Mouse (Mus musculus) lung, embryonic 16.5 days (tissue): ENCODE data around the gene Hoxd8. TPM values are rescaled to one million over a fixed set of nuclear protein-coding genes. Genes with fewer than 3 reads are reported as not detected.

Experiments
- ATAC-seq: fragments of 200-750 bp; cut with Nextera tagmentation; 2 replicates; pipeline ENCODE4 v1.8.0; 2017; ENCODE audit warnings: low read depth, mild to moderate bottlenecking, moderate library complexity
- H3K27ac ChIP-seq: fragments of 300-500 bp; sonication (generic); 2 replicates; pipeline ENCODE4 v1.5.1; 2014; ENCODE audit warnings: mild to moderate bottlenecking, control low read depth, low read length
- H3K27me3 ChIP-seq: fragments of 300-500 bp; sonication (generic); 2 replicates; pipeline ENCODE4 v1.6.1; 2014; ENCODE audit warnings: low read depth, low read length, mixed read lengths; ENCODE audit not compliant: control insufficient read depth, insufficient read depth
- H3K36me3 ChIP-seq: fragments of 300-500 bp; sonication (generic); 2 replicates; pipeline ENCODE4 v1.6.1; 2014; ENCODE audit warnings: low read length; ENCODE audit not compliant: control insufficient read depth, insufficient read depth
- H3K4me1 ChIP-seq: fragments of 300-500 bp; sonication (generic); replicated peaks from 2 replicates; pipeline ENCODE4 v1.6.1; 2014; ENCODE audit warnings: low read length, mixed read lengths; ENCODE audit not compliant: control insufficient read depth, insufficient read depth
- H3K4me2 ChIP-seq: fragments of 300-500 bp; sonication (generic); 2 replicates; pipeline ENCODE4 v1.6.1; 2014; ENCODE audit warnings: low read depth, low read length, control low read depth
- H3K4me3 ChIP-seq: fragments of 300-500 bp; sonication (generic); 2 replicates; pipeline ENCODE4 v1.5.1; 2014; ENCODE audit warnings: mild to moderate bottlenecking, low read length, control low read depth
- H3K9ac ChIP-seq: fragments of 300-500 bp; sonication (generic); 2 replicates; pipeline ENCODE4 v1.6.1; 2014; ENCODE audit warnings: low read length, control low read depth
- H3K9me3 ChIP-seq: fragments of 300-500 bp; sonication (generic); 2 replicates; pipeline ENCODE4 v1.6.1; 2016; ENCODE audit warnings: low read length; ENCODE audit not compliant: control insufficient read depth
- WGBS: fragments of 180-500 bp; shearing (Covaris S2); extraction: QIAGEN DNeasy Blood & Tissue Kit; methylation state at CpG from one replicate; pipeline ENCODE4 v1.1.7; 2014; 5-methylcytosine and 5-hydroxymethylcytosine counted together
- polyA plus RNA-seq: library from polyadenylated mRNA; unstranded; fragments of >200 nt; fragmentation: Nextera tagmentation; extraction: Ambion mirVana; gene quantifications from 2 replicates; pipeline ENCODE4 v1.2.1, GENCODE M21; 2015

The Hoxd8 gene
- polyA plus RNA-seq, 1 experiment from 2014 or later = 0.20 TPM

GRCm38 (mm10) chr2:74703317-74703716 is 1.1 kb upstream of the Hoxd8 start:
- no peak overlapping the region for H3K27ac ChIP-seq
- no peaks in the 10 kb centered on the region for H3K36me3 ChIP-seq
- H3K4me1 ChIP-seq = peaks cover 10% of the 10 kb centered on the region
- H3K9me3 ChIP-seq = no peaks in the 10 kb centered on the region
- WGBS = 9% methylated on average over 10 of the region's 10 CpGs
- H3K9ac ChIP-seq = no peak overlapping the region
- H3K27me3 ChIP-seq = peaks cover 95% of the 10 kb centered on the region
- H3K4me3 ChIP-seq = no peak overlapping the region
- ATAC-seq = no peak
- no peak overlapping the region for H3K4me2 ChIP-seq

GRCm38 (mm10) chr2:74703720-74704392 is 559 bp upstream of the Hoxd8 start:
- ATAC-seq = no peak
- Histone ChIP-seq H3K9ac (no peak overlapping the region), H3K9me3 (no peaks in the 10 kb centered on the region), H3K4me2 (no peak overlapping the region), H3K4me1 (peaks cover 10% of the 10 kb centered on the region), H3K27ac (no peak overlapping the region), H3K27me3 (peaks cover 95% of the 10 kb centered on the region), H3K36me3 (no peaks in the 10 kb centered on the region), H3K4me3 (no peak overlapping the region)
- WGBS = 3% methylated on average over 26 of the region's 26 CpGs

- ATAC-seq = peak; percentile 47
- peaks cover 95% of the 10 kb centered on the region for H3K27me3 ChIP-seq
- peak overlapping the region; percentile 50 for H3K4me3 ChIP-seq
- under 1% methylated on average over 21 of the region's 66 CpGs for WGBS
- H3K4me2 ChIP-seq = peak overlapping the region; percentile 81
- no peak overlapping the region for H3K27ac ChIP-seq
- peak overlapping the region; percentile 20; the same call in 1 of the 2 replicates for H3K9ac ChIP-seq
- no peaks in the 10 kb centered on the region for H3K9me3 ChIP-seq
- H3K4me1 ChIP-seq = peaks cover 10% of the 10 kb centered on the region
- H3K36me3 ChIP-seq = no peaks in the 10 kb centered on the region
Observed at GRCm38 (mm10) chr2:74704999-74705466, 618 bp downstream of the Hoxd8 start.

GRCm38 (mm10) chr2:74705467-74706089 is 1.2 kb downstream of the Hoxd8 start:
- Histone ChIP-seq H3K9ac (0 out of 2 replicates have a peak overlapping the region, but pooled peaks have one; percentile 20), H3K27me3 (peaks cover 95% of the 10 kb centered on the region), H3K27ac (no peak overlapping the region)

GRCm38 (mm10) chr2:74706393-74706960 is 2.1 kb downstream of the Hoxd8 start:
- no peak overlapping the region for H3K9ac ChIP-seq
- peaks cover 93% of the 10 kb centered on the region for H3K27me3 ChIP-seq
- no peaks in the 10 kb centered on the region for H3K9me3 ChIP-seq
- peaks cover 10% of the 10 kb centered on the region for H3K4me1 ChIP-seq
- 2% methylated on average over 13 of the region's 13 CpGs for WGBS
- ATAC-seq = no peak
- no peak overlapping the region for H3K4me2 ChIP-seq
- no peak overlapping the region for H3K27ac ChIP-seq
- no peak overlapping the region for H3K4me3 ChIP-seq
- no peaks in the 10 kb centered on the region for H3K36me3 ChIP-seq

More at GRCm38 (mm10) chr2:74705467-74706089, 1.2 kb downstream of the Hoxd8 start:
- WGBS = under 1% methylated on average over 54 of the region's 85 CpGs
- peak overlapping the region; percentile 81 for H3K4me2 ChIP-seq
- H3K4me3 ChIP-seq = peak overlapping the region; percentile 50
- H3K4me1 ChIP-seq = peaks cover 10% of the 10 kb centered on the region
- H3K9me3 ChIP-seq = no peaks in the 10 kb centered on the region
- no peaks in the 10 kb centered on the region for H3K36me3 ChIP-seq
- ATAC-seq = peak; percentile 38

- no peaks in the 10 kb centered on the region for H3K9me3 ChIP-seq
- H3K36me3 ChIP-seq = no peaks in the 10 kb centered on the region
- WGBS = 9% methylated on average over 7 of the region's 7 CpGs
- H3K27me3 ChIP-seq = peaks cover 95% of the 10 kb centered on the region
- no peak overlapping the region for H3K9ac ChIP-seq
- H3K4me1 ChIP-seq = peaks cover 13% of the 10 kb centered on the region
- H3K4me3 ChIP-seq = no peak overlapping the region
- no peak overlapping the region for H3K27ac ChIP-seq
- no peak for ATAC-seq
- no peak overlapping the region for H3K4me2 ChIP-seq
Observed at GRCm38 (mm10) chr2:74707599-74707998, 3.2 kb downstream of the Hoxd8 start.

- ATAC-seq = no peak
- Histone ChIP-seq H3K27me3 (peaks cover 94% of the 10 kb centered on the region), H3K9ac (no peak overlapping the region), H3K4me1 (peaks cover 13% of the 10 kb centered on the region), H3K27ac (no peak overlapping the region), H3K4me2 (no peak overlapping the region), H3K9me3 (no peaks in the 10 kb centered on the region), H3K36me3 (no peaks in the 10 kb centered on the region), H3K4me3 (no peak overlapping the region)
- 12% methylated on average over 4 of the region's 4 CpGs for WGBS
Observed at GRCm38 (mm10) chr2:74708676-74709075, 4.3 kb downstream of the Hoxd8 start.

GRCm38 (mm10) chr2:74709465-74710419 is 5.3 kb downstream of the Hoxd8 start:
- no peak for ATAC-seq
- Histone ChIP-seq H3K4me3 (no peak overlapping the region), H3K9ac (no peak overlapping the region), H3K9me3 (no peaks in the 10 kb centered on the region), H3K4me1 (peaks cover 13% of the 10 kb centered on the region), H3K36me3 (no peaks in the 10 kb centered on the region), H3K4me2 (no peak overlapping the region), H3K27ac (no peak overlapping the region), H3K27me3 (peaks cover 94% of the 10 kb centered on the region)
- 5% methylated on average over 5 of the region's 5 CpGs for WGBS
